Mouse (Mus musculus) lung, postnatal 10 days (tissue): ENCODE measurements at regions not wholly inside any gene's neighbourhood (a gene's known extent, or its start where the extent isn't known, plus 50 kb on each side); places are given as distances from the start of the nearest gene placed in this dataset.

Source experiments
- DNase-seq: peaks from one replicate; pipeline ENCODE4 v3.0.0; 2021

DNA sequence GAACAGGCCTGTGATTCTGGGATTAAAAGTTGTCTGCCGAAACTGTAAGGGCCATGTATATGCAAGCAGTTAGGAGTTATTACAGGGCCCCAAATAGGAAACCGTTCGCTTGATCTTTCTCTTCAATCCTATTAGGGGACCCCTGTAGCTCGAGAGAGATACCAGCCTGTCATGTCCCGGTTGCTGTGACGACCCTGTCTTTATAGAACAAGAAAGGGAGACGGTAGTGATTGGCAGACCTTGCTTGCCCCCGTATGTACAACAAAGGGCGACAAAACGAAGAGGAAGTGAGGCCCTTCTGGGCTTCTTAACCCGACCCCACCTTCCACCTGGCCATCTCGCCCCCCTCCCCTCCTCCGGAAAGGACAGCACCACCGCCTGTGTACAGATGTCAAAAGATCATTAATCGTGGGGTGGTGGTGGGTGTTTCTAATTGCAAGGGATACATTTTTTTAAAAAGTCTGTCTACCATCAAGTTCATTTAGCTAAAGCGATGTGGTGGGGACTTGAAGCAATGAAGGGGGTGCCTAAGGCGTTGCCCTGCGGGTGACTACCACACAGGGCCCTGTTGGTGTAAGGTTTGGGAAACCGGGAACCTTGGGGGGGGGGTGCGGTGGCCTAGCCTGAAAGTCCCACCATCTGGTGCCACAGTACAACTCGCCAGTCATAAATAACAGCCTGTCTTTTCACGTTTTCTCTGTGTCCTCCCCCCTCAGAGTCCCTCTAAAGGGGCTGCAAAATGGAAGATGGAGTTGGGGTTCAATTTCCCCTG lies 155.1 kb downstream of the Insig2 start:
- no peak for DNase-seq

DNA sequence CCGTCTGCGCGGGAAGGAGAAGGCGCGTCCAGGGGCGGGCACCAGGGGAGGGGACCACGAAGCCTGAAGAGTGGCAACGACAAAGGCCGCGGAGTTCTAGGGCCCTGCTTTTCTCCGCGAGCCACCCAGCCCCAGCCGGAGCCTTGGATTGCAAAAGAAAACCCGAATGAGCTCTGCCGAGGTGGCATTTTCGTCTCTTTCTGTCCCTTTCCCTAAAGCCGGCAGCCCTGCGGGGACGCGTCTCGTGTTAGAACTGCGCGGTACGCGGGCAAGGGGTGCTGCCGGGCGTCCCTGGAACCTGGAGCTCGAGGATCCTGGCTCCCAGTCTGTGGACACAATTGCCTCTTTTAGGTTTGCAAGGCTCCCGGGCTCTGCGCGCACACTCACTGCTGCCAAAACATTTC lies 154.5 kb downstream of the Insig2 start:
- no peak for DNase-seq

DNA sequence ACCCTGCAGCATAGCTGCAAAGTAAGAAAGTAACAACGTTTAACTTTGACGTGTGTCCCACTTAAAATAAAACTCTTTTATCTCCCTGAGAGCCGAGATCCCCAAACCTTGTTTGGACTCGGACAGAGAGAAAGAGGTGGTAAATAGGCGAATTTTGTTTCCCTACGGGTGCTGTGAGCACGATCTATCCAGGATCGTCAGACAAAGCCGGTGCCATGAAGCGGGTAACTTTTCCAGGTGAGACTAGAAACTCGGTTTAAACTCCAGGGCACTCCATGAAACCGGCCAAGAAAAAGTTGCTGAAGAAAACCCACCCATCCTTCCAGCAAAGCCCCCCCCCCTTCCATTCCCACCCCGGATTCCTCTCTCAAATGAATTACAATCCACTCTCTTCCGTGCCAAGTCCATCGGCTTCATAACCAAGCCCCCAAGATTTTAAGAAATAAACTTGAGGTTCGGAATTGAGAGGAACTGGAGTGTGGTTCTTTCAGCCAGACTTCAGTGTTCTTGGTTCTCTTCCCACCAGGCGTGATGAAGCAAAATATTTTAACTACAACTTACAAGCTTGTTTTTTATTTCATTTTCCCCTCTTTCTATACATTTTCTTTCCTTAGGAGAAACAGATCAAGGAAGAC lies 153.7 kb downstream of the Insig2 start:
- DNase-seq: no peak

DNA sequence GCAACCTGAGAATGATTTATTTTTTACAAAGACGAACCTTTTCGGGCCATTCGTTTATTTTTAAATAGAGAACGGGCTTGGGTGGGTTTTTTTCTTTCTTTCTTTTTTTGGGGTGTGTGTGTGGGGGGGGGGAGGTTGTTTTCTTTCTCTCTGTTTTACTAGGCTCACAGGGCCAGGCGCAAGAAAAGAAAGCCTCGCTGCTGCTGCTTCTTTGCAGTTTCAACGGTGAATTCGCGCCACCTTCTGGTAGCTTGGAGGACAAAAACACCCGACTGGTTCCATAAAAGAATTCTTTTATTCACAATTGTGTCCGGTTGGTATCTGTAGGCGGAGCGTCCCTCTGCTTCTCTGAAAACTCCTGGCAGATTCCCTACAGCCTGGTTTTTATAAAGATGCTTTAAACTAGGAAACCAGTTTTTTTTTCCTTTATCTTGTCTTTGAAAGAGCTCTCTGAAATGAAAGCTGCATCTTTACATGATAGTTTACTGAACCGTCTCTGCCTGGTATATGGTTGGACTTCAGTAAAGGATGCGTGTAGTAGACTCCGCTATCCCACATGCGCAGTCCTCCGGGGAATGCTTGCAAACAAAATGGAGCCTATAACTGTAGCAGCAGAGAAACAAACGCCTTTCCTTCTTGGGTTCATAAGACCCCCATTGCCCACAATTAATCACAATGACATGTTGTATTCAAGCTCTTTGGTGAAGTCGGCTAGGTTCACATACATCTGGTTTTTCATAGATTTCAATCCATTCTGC lies 151.9 kb downstream of the Insig2 start:
- peak; percentile 81 for DNase-seq

DNA sequence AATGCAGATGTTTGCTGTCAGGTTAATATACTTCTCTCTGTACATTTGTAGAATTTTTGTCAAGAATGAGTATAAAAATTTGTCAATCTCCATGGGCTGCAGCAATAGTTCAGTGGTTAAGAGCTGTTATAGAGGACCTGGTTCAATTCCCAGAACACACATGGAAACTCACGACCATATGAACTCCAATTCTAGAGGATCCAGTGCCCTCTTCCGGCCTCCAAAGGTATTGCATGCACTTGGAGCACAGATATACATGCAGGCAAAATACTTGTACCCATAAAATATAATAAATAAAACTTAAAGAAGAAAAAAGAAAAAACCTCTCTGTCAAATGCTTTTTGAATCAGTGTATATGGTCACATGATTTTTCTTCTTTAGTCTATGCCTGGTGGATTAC lies 143.5 kb downstream of the Insig2 start:
- no peak for DNase-seq

DNA sequence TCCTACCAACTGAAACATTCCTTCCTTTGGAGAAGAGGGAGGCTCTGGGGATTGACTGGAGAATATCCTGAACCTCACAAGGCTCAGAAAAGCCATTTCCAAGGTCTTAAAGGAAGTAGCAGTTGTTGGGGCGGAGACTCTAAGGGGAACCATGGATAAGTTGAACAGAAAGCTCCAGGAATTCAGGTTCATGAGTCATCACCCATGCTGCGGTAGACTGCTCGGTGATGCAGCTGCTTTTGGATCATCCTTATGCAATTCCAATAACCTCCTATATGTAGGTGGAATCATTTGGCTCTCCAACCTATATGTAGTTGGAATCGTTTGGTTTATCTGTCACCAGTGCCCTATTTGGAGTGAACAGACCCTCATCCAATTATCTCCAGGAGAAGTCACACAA lies 137.6 kb downstream of the Insig2 start:
- DNase-seq: no peak

DNA sequence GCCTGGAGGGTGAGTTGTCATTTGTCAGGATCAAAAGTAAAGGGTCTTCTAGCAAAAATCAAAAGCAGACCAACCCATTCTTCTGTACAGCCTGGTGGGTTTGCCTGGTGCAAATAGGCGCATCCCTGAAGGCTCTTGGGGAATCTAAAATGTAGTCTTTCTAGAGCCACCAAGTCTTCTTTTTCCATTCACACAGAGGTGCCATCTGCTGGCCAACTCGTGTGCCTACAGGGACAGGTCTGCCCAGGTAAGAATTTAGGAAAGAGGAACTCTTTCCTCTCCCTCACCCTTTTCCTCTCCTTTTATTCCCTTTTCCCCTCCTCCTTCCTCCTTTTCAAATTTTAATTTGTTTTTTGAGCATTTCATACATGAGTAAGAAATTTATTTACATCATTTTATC lies 116.5 kb downstream of the Insig2 start:
- no peak for DNase-seq

DNA sequence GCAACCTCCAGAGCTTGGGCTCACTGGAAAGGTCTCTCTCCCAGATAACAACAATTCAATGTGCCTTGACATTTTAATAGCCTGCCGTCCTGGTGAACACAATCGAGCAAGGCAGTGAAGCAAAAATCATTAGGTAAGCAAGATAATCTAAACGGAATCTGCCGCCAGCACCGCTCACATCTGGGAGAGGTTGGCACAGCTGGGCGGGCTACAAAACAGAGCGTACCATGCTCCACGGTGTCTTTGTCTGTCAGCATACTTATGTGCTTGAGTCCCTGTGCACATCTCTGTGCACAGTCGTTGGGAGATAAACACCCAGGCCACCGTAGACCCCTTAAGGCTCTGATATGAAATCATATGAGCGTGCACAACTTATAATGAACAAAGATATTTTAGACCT lies 108.1 kb downstream of the Insig2 start:
- no peak for DNase-seq

DNA sequence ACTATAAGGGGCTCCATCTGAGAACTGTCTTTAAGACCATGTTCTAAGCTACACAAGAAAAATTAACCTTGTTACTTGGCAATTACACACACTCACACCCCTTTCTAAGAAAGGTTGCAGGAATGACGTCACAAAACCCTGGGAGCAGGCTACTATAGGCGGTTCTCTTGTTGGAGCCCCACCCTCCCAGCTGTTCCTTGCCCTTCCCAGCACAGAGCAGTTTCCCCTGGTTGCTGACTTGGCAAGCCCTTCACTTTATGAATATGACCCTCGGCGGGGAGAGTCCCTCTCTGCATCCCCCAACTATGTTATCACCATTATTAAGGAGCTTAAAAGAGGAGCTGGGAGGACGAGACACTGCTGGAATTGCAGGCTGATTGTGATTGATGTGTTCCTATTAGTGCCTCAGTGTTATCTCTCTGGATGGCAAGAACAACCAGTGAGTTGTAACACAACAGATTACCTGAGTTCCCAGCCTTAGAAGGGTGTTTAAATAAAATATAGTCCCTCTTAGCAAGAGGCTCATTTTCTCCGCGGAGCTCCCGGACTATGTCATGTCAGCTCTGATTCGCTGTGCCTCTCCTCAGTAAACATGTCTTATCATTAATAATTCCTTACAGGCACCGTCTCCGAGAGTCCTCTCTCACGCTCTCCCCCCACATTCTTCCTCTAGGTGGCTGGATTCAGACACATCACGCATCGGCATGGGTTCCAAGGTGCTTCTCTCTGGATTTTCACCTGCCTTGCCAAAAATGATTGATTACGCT lies 105.7 kb downstream of the Insig2 start:
- DNase-seq: no peak

DNA sequence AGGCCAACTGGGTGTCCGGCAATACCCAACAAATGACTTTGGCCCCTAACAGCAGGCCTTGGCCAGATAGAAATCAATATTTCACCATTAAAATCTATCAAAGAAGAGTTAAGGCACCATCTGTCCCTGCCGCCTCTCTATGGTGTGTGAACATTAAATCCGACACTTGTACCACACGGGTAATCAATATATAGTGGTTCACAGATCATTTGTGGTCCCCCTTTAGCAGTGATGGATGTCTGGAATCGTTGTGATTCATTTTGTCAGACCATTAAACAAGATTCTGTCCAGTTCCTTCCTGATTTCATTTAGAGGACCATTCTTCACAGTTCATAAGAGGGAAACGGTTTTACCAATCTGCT lies 105.2 kb downstream of the Insig2 start:
- DNase-seq: no peak

DNA sequence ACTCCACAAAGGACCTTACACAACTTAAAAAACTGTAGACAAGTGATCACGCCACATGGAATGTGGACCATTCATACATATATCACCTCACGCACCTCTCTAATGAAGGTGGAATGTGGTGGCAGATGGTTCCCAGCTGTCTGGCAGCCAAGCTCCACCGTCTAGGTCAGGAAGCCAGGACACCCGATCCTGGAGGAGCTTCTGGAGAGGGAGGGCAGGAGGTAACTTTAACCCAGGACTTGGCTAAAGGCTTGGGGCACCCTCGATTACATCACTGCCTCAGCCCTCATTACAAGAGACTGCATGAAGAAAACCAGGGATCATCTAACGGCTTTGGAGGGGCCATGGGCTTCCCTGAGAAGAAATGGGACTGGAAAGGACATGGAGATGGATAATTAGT lies 88.8 kb downstream of the Insig2 start:
- DNase-seq: no peak

DNA sequence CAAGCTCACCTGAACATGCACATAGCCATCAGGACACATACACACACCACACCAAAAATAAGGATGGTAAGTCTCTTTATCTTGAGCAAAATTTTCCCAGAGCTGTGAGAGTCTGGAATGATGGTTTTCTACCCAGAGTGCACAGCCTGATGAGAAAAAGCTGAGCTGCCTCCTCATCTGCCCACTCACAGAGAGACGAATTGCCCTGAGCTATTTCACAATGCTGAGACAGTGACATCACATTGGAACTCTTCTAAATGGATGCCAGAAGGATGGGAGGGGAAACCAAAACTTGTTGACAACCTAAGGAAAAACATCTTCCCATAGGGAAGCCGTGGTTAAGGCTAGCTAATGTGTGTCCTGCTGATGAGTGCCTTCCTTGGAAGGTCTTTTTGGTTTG lies 84.8 kb downstream of the Insig2 start:
- DNase-seq: no peak

DNA sequence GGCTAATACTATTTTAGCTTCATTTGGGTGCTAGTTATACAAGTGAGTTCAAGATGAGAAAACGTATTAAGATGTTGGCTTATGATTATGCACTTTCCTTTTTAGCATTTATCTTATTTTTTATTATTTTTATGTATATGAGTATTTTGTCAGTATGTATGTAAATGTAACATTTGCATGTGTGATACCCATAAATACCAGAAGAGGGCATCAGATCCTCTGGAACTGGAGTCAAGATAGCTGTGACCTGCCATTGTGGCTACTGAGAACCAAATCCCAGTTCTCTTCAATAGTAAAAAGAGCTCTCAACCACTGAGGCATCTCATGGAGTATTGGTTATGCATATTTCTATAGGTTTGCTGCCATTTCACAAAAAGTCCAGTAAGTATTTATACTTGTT lies 83.3 kb downstream of the Insig2 start:
- no peak for DNase-seq

DNA sequence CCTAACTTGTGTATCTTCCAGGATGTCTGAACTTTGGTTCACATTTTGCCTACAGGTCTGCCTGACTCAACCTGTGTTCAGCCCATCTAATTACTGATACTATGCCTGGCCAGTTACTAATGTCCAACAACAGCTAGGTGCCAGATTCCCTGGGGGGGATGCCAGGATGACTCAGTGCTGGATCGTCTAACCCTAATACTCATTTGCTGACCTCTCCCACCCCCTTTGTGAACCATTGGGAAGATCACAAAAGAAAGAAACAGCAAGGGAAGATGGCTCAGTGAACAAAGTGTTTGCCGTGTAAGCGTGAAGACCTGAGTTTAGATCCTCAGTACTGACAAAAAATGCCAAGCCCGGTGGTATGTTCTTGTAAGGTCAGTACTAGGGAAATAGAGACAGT lies 81.7 kb downstream of the Insig2 start:
- DNase-seq: no peak

DNA sequence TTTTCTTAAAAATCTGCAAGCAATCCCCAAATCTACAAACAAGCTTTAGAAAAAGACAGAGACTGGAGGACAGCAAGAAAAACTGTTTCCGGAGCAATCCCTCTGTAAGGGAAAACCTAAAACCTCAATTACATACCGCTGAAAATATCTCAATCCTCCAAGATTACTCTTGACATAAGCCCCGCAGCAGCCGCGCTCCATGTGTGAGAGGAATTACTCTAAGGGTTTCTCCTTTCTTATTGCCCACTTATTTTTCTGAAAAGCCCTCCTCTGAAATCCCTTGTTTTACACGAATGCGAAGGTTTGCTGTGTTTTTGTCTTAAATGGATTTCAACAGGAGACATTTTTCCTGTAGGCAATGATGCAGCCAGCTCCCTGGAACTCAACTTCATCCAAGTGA lies 80.3 kb downstream of the Insig2 start:
- DNase-seq: no peak

DNA sequence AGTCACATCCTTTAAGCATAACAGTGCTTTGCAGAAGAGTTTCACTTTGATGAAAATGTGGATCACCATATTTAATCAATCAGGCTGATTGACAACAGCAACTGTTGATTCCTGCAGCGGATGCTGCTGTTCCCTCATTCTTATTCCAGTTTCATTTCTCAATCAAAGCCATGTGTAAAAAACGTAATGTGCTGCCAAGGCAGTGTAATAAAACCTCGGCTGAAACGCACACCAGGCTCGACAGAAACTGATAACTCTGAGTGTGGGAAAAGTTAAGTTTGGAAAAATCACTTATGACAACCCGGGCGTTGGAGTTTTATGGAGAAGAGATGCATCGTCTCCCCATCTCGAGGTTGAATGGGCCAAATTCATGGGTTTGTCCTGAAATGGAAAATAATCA lies 78.2 kb downstream of the Insig2 start:
- no peak for DNase-seq
